Mouse (Mus musculus) adrenal gland, postnatal 36 days (tissue): Measurements from ENCODE around the gene Spag16. TPM values are rescaled to one million over a fixed set of nuclear protein-coding genes. Genes with fewer than 3 reads are reported as not detected.

Experiments used
- DNase-seq, 2 experiments: peaks; one replicate each; pipeline ENCODE4 v3.0.0; 2021; ENCODE audit warnings: mixed read lengths in 1 of 2
- total RNA-seq, 2 experiments: library from RNA; stranded (reverse); gene quantifications; 2 replicates each; pipeline ENCODE4 v1.2.3; 2021

Gene Spag16
- total RNA-seq, 2 experiments from 2014 or later: not detected

DNA sequence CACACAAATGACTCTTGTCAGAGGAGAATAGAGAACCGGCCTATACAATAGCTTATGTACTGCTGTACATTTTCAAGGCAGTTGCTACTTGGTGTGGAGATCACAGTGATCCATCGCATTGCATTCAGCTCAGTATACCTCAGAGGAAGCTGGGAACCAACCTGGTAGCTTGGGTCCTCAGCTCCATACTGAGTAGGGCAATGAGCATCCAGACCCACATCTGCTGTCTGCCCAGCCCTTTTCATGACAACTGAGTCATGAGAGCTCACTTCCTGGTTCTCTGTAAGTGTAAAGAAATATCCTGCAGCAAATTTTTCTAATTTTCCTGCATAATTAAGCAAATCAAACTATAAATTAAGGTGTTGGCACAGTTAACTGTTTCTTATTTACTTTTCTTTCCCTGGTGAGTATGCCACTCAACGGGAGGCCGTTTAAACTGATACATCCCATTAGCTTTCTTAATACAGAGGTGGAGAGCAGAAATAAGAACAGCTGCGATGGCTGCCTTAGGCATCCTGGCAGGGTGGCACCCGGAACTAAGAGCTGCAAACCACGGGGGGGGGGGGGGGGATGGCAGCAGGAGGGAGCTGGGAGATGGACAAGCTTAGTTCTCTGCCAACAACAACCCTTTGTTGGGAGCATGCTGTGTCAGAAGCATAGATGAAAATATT is 255.6 kb downstream of the Spag16 start:
- DNase-seq: no peak

DNA sequence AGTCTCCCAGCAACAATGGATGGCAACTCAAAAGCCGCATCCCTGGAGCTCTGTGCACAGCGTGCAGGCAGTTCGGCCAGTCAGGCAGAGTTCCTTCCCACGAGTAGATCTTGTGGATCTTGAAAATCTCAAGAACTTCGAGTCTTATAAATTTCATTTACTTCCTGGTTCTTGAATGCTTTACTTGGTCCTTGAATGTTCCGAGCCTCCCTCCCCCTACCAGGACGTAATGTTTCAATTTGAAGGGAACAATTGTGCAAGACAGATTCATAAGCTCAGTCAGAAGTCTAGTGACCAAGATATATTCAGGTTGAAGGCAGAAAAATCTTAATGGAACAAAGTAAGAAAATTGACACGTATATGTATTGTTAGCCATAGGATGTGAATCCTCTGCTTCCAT is 277.9 kb downstream of the Spag16 start:
- no peak for DNase-seq

GRCm38 (mm10) chr1:70116212-70116982 is 289.6 kb downstream of the Spag16 start:
- no peak for DNase-seq

- peak; percentile 16 to 30 for DNase-seq
Observed at GRCm38 (mm10) chr1:70128035-70128434, 301.3 kb downstream of the Spag16 start.

DNA sequence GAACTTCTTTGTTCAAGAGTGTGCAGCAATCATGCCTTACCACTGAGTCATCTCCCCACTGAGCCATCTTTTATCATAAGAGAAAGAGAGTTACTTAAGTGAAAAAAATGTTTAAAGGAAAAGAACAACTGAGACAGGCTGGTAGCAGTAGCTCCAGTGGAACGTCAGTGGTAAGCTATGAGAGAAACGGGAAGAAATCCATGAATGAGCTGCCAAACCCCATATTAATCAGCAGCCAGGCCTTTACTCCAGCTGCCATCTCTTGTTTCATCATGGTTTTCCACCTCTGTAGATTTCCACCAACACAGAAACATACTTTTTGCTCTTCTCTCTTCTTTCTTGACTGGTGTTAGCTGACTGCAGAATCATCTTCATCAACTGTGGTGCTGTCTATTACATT is 308.8 kb downstream of the Spag16 start:
- DNase-seq: peak in 1 of 2 experiments; percentile 1

GRCm38 (mm10) chr1:70165343-70166158 is 338.8 kb downstream of the Spag16 start:
- DNase-seq: peak; percentile 9 to 27

DNA sequence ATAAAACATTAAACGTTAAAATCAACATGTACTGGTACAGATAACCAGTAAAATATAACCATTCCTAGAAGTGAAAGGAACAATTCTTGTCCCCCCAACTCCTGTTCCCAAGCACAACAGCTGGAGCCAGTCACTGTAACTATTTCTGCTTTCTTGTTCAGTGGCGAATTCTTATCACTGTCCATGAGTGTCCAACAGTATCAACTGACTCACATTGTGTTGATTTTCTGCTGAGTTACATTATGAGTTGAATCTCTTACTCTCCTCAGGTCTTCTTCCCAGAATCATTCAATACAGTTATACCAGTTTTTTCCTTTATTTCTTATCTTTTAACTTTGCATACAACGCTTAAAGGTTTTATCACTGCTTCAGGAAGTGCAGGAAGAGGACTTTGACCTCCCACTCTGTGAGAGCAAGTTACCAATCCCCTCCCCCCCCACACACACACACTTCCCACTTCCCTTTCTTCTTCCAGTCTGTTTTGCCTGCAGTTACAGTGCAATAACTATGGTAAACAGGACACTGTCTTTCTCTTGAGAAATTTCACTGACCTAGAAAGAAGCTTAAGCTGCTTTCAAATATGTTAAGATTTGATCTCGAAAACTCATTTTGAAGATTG is 353.5 kb downstream of the Spag16 start:
- no peak for DNase-seq

- no peak for DNase-seq
Observed at GRCm38 (mm10) chr1:70264815-70265214, 438.0 kb downstream of the Spag16 start.

DNA sequence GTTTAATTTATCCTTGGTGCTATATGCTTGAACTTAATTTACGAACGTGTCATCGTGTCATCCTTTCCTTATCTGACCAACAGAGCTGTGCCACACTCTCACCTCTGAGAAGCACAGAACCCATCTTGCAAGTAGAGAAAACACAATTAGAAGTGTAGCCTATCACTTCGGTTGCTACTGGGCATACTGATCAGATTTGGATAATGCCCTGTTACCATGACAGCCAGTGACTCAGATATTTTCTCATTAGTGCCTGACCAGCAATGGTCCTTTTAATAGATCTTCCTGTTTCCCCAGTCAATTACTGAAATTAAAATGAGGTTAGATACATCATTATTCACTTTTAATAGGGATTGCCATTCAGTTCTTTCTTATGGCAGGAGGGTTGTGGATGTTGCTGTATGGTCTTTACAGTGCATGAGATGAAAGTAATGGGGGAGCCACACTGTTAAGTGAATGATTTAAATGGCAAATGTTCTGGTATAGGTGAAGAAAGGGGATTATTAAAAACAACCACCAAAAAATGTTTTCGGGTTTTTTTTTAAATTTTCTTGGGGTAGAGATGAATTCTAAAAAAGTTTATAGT is 439.2 kb downstream of the Spag16 start:
- DNase-seq: no peak

DNA sequence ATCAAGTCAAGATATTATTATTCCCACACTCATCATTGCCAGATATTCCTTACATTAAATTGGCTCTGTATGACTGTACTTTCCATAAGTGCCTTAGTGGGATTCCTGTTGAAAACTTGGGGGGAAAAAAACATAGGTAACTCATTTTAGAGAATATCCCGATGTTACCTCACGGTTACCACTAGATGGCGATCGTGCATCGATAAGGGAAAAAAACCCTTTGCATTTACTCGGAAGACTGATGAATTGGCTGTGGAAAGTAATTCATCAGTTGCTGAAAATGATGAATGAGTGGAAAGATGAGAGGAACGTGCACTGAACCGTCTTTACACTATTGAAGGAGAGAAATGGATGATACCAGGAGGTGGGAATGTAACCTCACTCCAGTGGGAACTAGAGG is 443.4 kb downstream of the Spag16 start:
- peak; percentile 4 for DNase-seq

DNA sequence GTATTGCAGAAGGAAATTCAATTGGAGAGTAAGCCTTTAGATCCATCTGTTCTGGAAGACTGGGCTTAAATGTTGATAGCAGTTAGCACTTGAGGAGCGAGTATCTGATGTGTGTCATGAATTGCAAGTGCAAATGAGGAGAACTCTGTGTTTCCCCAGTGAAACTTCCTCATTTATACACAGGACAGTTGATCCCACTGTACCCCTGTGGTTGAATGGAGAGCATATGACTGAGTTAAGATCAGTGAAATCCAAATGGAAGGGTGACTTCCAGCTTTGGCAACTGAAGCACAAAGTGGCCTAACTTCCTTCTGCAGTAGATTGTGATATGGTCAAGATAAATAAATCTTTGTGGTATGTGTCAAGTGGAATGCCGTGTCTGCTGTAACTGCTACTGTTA is 446.0 kb downstream of the Spag16 start:
- no peak for DNase-seq

GRCm38 (mm10) chr1:70279296-70279695 is 452.5 kb downstream of the Spag16 start:
- no peak for DNase-seq

DNA sequence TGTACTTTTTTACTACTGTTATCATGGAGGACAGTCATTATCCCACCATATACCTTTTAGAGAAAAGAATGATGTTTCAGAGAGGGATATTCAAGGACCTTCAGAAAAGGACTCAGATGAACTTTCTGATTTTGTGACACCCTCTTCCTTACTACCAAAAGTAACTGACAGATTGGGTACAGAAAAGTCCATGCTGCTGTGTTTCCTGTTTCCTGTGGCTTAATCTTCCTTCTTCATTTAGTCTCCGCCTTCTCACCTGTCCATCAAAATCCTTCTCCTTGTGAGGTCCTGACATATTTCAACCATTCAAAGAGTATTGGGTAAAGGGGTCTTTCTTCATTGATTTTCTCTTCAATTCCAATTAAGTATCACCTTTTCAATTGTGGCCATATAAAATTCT is 456.6 kb downstream of the Spag16 start:
- no peak for DNase-seq

DNA sequence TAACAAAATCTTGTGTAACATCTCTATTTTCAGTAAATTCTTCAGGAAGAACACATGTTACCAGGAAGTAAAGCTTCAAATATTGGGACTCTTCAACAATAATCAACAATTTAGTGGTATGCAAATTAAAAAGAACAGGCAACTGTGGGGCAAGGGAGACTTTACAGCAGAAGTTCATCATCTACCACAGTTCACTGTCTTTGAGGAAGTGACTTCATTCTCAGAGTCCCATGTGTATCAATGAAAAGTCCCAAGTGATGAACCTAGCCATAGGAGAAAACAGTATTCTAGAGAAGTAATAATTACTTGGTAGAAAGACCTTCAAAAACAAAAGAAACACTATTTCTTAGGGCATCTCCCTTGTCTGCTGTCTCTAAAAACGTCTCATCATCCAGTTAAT is 457.4 kb downstream of the Spag16 start:
- no peak for DNase-seq

DNA sequence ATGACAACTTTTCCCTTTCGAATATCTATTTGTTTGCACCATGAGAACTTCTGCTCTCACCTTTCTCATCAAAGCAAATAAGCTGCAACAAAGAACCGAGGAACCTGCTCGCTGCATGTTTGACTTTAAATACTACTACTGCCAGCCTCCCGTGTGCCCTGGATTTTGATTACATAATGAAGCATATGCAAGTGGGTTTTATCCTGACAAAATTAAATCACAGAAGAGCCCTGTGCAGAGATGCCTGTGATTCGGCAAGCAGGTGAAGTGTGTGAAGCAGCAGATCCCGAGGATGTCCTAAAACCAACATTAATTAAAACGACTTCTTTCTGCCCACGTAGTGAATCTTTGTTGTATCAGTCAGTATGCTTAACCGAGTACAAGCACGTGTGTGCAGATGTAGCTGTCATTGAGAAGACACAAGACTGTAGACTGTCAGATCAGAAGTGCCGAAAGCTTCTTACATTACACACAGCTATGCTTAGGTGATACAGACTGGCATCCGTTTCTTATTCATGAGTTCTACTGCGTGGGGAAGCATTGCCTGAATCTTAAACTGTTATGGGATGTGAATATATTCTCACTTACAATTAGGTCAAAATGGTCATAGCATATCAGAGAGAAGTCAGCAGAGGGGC is 489.5 kb downstream of the Spag16 start:
- no peak for DNase-seq

GRCm38 (mm10) chr1:70320951-70321350 is 494.2 kb downstream of the Spag16 start:
- no peak for DNase-seq

DNA sequence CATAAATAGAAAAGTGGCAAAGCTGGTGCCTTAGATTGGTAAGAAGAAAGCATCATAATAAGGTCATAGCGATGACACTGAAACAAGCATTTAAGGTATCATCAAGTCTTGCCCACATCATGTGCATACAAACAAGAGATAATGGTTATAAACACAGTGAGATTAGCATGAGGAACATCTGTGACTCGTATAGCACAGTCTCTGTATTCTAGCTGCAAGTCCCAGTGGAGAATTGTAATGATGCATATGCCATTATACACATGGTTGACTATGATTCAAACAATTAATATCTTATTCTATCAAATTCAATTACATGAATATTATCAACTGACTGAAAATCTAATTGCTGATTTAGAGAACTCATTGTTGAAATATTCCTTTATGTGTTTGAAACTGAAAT is 519.4 kb downstream of the Spag16 start:
- no peak for DNase-seq

- DNase-seq: no peak
Observed at GRCm38 (mm10) chr1:70351371-70351770, 524.6 kb downstream of the Spag16 start.

GRCm38 (mm10) chr1:70354014-70354413 is 527.2 kb downstream of the Spag16 start:
- DNase-seq: no peak

- DNase-seq: no peak
Observed at GRCm38 (mm10) chr1:70371721-70372120, 545.0 kb downstream of the Spag16 start.

GRCm38 (mm10) chr1:70380096-70380495 is 553.3 kb downstream of the Spag16 start:
- no peak for DNase-seq
